Mouse (Mus musculus) kidney, adult 8-10 months (tissue): ENCODE data around the gene Commd9.

Experiments
- DNase-seq, 2 experiments: peaks; one replicate each; pipeline ENCODE4 v3.0.0; 2022

The Commd9 gene

DNA sequence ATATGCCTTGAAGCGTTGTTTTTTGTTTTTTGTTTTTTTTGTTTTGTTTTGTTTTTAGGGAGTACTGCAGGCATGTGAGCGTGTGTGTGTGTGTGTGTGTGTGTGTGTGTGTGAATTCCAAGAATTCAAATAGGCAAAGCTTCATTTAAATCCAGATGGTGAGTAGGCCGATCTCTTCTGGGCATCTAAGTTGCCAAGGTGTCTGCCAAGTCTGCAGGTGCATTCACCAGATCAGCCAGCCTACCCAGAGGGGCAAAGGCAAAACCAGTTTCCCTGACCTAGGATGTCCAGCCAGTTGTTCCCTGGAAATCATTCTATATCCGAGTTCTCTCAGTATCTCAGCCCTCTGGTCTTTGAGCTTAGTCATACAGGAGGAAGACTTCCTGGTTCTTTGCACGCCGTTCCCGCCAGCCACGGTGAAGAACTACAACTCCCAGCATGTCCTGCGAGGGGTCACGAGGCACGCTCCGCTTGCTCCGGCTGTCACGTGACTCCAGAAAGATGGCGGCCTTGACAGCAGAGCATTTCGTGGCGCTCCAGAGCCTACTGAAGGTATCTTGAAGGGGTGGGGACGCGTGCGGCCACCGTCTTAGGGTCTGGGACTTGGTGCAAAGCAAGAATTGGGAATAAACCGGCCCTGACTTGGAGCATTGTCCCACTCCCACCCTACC is at the start of gene Commd9:
TSS of gene Commd9 (plus strand) at position 480 of the 671 bp plus-strand sequence.
- peak; percentile 94 to 95 for DNase-seq

DNA sequence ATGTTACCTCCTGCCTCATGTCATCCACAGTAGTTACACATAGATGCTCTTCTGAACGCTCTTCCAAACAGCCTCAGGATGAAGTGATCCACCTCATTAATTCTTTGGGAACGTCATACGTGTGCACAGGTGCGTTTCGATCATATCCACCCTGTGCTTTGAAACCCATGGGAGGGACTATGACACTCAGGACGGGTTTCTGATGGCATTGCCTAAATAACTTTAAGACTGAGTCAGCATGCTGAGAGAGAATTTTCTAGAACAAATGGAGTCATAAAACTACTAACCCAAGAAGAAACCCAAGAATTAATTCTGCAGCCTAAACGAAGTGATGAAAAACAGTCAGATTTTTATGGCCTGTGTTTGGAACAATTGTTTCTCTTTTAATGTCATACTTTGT is 43.3 kb upstream of the Commd9 start:
- DNase-seq = no peak

- no peak for DNase-seq
Observed at GRCm38 (mm10) chr2:101854792-101855191, 31.3 kb upstream of the Commd9 start.

DNA sequence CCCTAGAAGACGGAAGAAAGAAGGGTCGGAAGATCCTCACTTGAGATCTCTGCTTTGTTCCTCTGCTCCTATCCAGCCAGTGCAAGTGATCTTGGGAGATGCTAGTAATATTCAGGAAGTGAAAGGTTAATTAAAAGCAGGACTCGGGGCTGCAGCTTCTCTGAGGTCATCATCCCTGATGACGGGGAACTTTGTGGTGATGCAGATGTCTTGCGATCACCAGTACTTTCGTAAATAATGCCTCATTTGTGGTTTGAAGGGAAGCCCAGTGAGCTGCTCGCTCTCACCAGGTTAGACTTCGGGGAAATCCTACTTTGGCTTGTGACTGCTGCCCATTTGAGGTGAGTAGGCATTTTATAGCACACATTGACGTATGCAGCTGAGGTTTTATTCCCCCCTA is 29.9 kb upstream of the Commd9 start:
- no peak for DNase-seq

DNA sequence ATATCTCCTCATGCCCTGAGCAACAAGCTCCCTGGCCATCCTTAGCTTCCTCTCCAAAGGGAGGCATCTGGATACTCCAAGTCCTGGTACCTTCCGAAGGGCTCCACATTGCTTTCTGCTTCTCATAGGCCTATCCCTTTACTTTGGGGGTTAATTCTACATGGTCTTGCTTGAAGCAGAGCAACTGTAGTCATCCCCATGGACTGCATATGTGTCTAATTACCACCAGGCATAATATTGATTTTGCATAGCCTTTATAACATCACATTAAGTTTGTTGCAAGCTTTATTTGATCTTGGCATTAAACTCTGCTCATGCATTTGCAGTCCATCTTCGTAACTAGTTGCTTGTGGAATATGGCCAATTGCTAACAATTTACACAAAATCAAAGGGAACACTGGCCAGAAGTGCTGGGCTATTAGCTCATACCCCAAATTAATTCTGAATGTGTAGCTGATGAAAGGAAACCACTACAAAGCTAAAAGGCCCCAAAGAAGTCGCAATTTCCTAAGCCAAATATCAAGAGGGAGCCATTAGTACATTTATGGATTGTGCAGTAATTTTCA is 25.0 kb upstream of the Commd9 start:
- DNase-seq = no peak

DNA sequence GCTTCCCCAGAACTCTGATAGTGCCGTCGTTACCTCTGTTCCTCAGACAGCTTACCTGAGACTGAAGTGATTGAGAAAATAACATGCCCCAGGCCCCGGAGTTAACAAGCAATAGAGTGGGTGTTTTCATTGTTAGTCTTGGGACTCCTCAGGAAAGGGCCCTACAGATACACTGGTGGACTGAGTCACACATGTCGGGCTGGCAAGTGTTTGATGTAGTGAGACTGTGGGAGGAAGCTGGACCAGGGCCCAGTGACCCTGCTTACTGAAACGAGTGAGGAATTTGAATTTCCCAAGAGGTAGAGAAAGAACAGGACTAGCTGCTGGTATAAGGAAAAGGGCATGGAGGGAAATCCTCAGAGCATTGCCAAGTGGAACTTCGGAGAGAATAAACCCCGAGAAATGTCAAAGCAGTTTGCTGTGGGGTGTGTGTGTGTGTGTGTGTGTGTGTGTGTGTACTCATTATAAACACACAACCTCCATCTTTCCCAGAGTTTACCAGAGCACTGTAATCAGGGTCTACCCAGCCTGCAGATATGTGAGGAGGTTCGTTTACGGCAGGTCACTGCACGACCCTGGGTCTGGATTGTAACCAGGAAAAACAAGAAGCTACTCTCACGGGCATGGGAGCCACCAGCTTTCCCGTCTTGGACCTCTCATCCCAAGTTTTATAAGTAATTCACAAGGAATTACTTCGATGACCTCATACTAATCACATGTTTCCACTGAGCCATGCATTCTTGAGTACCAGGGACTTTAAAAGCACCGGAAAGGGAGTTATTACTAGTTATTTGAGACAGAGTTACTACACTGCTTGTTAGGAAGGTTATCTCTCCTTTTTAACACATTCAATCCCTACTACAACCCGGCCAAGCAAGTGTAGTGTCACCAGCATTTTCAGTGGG is 23.6 kb upstream of the Commd9 start:
- DNase-seq = peak; percentile 24 to 29

GRCm38 (mm10) chr2:101868683-101869082 is 17.4 kb upstream of the Commd9 start:
- no peak for DNase-seq

GRCm38 (mm10) chr2:101871179-101871578 is 14.9 kb upstream of the Commd9 start:
- DNase-seq = peak; percentile 36 to 41

- no peak for DNase-seq
Observed at GRCm38 (mm10) chr2:101881471-101882162, 4.4 kb upstream of the Commd9 start.

DNA sequence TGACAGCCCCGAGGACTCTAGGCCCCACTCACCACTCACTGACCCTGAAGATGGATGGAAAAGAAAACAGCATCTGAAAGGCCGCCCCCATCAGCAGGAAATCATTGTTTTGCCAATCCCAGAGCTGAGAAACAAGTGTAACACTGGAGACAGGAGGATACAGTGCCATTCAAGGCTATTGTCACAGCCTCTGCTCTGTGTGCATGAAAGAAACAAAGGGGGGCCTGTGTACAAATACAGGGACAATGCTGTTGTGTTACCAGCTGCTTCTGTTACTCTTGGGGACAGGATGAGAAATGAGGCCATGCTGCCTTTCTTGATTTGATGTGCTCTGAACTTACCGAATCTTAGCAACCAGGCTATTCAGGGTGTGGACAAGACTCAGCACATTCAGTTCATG is 3.0 kb upstream of the Commd9 start, which contains the start of gene Prr5l:
TSS of gene Prr5l (minus strand) at position 30 of the 400 bp plus-strand sequence.
- no peak for DNase-seq

- no peak for DNase-seq
Observed at GRCm38 (mm10) chr2:101884286-101884685, 1.8 kb upstream of the Commd9 start.

- DNase-seq = no peak
Observed at GRCm38 (mm10) chr2:101888886-101889285, 2.8 kb downstream of the Commd9 start.

GRCm38 (mm10) chr2:101891143-101891542 is 5.1 kb downstream of the Commd9 start:
- DNase-seq = no peak

DNA sequence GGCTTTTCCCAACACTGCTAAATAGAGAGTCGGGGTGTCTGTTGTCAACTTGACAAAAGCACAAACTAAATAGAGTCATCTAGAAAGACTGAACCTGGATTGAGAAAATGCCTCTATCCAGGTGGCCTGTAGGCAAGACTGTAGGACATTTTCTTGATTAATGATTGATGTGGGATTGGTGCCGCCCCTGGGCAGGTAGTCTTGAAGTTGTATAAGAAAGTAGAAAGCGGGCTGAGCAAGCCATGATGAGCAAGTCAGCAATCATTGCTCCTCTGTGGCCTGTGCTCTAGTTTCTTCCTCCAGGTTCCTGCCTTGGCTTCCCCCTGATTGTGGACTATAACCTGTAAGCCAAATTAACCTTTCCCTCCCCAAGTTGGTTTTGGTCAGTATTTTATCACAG is 8.1 kb downstream of the Commd9 start:
- peak; percentile 49 to 67 for DNase-seq

DNA sequence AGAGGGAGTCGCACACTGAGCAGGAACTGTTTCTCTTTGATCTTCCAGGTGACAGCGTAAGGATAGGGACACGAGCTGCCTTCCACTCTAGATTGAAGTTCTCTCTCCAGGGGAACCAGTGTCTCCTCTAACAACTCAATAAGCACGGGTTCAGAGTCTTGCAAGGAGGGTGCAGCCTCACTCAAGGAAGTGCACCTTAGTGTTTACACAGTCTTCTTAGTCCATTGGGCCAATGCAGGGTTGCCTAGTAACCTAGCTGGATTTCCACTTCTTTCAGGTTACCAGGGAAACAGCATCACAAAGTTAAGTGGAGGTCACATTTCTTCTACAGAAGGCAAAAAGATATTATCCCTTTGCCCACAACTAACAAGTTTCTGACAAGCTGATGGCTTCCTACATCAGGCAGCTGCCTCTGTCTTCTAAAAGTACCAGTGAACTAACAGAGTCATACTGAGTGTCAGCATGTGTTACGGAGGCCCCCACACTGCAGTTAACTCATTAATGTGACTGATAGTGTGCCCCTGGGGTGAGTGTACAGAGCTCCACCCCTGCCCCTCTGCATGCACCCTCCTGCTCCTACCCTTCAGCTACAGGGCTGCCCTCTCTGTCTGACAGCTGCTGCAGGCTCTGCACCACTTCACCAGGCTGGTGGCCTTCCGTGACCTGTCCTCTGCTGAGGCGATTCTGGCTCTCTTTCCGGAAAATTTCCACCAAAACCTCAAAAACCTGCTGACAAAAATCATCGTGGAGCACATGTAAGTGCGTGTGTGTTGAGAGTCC is 10.6 kb downstream of the Commd9 start:
- no peak for DNase-seq

DNA sequence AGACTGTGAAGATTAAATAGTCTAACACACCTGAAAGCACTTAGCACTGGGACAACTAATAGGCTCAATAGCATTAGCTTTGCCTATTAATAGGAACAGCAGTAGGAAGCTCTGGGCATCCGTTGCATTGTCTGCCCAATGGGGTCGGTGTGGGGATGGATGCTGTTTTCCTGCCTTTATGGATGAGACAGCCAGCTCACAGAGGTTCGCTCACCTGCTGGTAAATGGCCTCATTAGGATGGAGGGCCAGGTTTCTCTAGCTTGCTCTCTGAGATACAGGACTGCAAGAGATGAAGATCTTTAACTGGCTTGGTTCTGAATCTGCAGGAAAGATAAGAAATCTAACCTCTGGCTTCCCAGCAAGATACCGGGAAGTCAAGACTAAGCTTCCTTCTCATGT is 16.1 kb downstream of the Commd9 start:
- DNase-seq = no peak

- peak; percentile 75 to 90 for DNase-seq
Observed at GRCm38 (mm10) chr2:101905534-101906378, 19.7 kb downstream of the Commd9 start.

- no peak for DNase-seq
Observed at GRCm38 (mm10) chr2:101906379-101906690, 20.3 kb downstream of the Commd9 start.

- DNase-seq = no peak
Observed at GRCm38 (mm10) chr2:101907386-101908022, 21.5 kb downstream of the Commd9 start.

DNA sequence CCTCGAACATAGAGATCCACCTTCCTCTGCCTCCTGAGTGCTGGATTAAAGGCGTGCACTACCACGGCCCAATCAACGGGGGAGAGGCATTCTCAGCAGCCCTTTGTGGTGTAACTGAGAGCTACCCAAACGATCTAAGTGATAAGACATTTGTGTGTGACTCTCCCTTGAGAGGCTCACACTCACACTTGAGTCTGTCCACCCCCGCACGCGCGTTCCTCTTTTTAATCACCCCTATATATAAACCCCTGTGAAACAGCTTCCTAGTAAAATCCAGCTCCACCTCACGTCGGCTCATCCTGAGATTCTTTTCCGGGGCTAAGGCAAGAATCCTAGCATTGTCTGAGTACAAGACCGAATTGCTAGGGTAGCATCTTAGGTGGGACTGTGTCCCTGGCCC is 22.7 kb downstream of the Commd9 start:
- DNase-seq = no peak
